Mouse (Mus musculus) kidney, adult 2 months (tissue): Measurements from ENCODE around the gene Gm26741. TPM values are rescaled to one million over a fixed set of nuclear protein-coding genes. Genes with fewer than 3 reads are reported as not detected.
A peak's percentile ranks its signal among the peaks of the same experiment; 100 is the strongest.

Source experiments
- DNase-seq: peaks from one replicate; pipeline ENCODE4 v3.0.0; 2021
- H3K27ac ChIP-seq: fragments of 200-500 bp; 2 replicates; pipeline ENCODE4 v1.5.1; 2012; ENCODE audit warnings: low read depth, low read length, control low read depth, inconsistent platforms; ENCODE audit not compliant: insufficient read depth
- H3K27me3 ChIP-seq: fragments of 200-500 bp; replicated peaks from 2 replicates; pipeline ENCODE4 v1.6.1; 2012; ENCODE audit warnings: mild to moderate bottlenecking, moderate library complexity, low read length, inconsistent platforms; ENCODE audit not compliant: control insufficient read depth, insufficient read depth
- H3K36me3 ChIP-seq: fragments of 200-500 bp; 2 replicates; pipeline ENCODE4 v1.6.1; 2012; ENCODE audit warnings: mild to moderate bottlenecking, moderate library complexity, low read length, inconsistent platforms; ENCODE audit not compliant: control insufficient read depth, insufficient read depth
- H3K4me1 ChIP-seq: fragments of 200-500 bp; 2 replicates; pipeline ENCODE4 v1.6.1; 2011; ENCODE audit warnings: low read length; ENCODE audit not compliant: control insufficient read depth, insufficient read depth
- H3K4me3 ChIP-seq: fragments of 200-500 bp; 2 replicates; pipeline ENCODE4 v1.5.1; 2011; ENCODE audit warnings: mild to moderate bottlenecking, low read depth, low read length, control low read depth; ENCODE audit not compliant: insufficient read depth
- CTCF ChIP-seq: fragments of 200-500 bp; conservative IDR thresholded peaks from 2 replicates; pipeline ENCODE4 v1.5.1; 2011; ENCODE audit warnings: low read depth, mild to moderate bottlenecking, control low read depth, low read length, moderate library complexity, mixed read lengths; ENCODE audit not compliant: insufficient read depth, insufficient read length
- POLR2A ChIP-seq: fragments of 200-500 bp; IDR thresholded peaks from one replicate; pipeline ENCODE4 v1.6.1; 2011; ENCODE audit warnings: low read depth, low read length, control low read depth
- WGBS: fragments of 180-500 bp; shearing (Covaris S2); methylation state at CpG from one replicate; pipeline ENCODE4 v1.1.7; 2018; 5-methylcytosine and 5-hydroxymethylcytosine counted together
- polyA plus RNA-seq: library from polyadenylated mRNA; depleted of rRNA; stranded (reverse); fragments of >200 nt; gene quantifications from 2 replicates; pipeline ENCODE4 v1.2.3, GENCODE M21; 2012; rRNA removed

Gm26741 gene
- polyA plus RNA-seq, 1 experiment = not detected

DNA sequence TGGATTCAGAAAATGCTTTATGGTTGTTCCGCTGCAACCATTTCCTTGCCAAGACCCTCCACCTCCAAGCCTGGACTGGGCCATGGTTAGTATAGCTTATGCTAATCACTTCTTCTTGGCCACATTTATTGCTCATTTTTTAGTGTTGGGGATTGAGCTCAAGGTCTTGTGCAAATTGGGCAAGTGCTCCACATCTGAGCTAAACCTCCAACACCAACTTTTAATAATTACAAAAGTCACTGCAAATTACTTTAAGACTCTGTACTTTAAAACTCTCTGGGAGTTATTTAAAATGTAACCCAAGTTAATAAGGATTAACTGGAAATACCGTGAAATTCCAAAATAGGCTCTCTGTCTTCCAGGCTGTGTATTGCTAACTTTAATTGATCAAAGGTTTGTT is 49.0 kb downstream of the Gm26741 start:
- WGBS = 58% methylated on average over 2 of the region's 2 CpGs
- peak; percentile 78 for DNase-seq
- no peaks in the 10 kb centered on the region for H3K27me3 ChIP-seq
- H3K4me1 ChIP-seq = peaks cover 10% of the 10 kb centered on the region
- H3K27ac ChIP-seq = peak overlapping the region; percentile 99
- no peak for TF ChIP-seq CTCF
- TF ChIP-seq POLR2A = no peak
- no peaks in the 10 kb centered on the region for H3K36me3 ChIP-seq
- H3K4me3 ChIP-seq = no peak overlapping the region

Other genes starting within 250 kb of the Gm26741 start
- gene Ros1, start 163.5 kb upstream of the Gm26741 start, polyA plus RNA-seq = 0.08 and 0.16 TPM in 2 replicates
- gene Dcbld1, start 125.1 kb upstream of the Gm26741 start, polyA plus RNA-seq = 10.3 and 11.7 TPM in 2 replicates
- 5.4 and 8.5 TPM in 2 replicates for gene Gopc, start 23.4 kb downstream of the Gm26741 start, polyA plus RNA-seq
- gene Nepn, start 30.2 kb downstream of the Gm26741 start, polyA plus RNA-seq = 27.7 and 29.6 TPM in 2 replicates
- 58.8 and 65.4 TPM in 2 replicates for gene Nus1, start 58.8 kb downstream of the Gm26741 start, polyA plus RNA-seq